Mouse (Mus musculus) E14TG2a.4 (cell line): ENCODE results near the gene Dspp.

Source experiments
- CTCF ChIP-seq: conservative IDR thresholded peaks from 2 replicates; pipeline ENCODE4 v1.5.1; 2014; ENCODE audit warnings: low read length
- POU5F1 ChIP-seq: IDR thresholded peaks from 2 replicates; pipeline ENCODE4 v1.6.1; 2014; ENCODE audit warnings: low read length, borderline replicate concordance

- TF ChIP-seq CTCF = no peak
- TF ChIP-seq POU5F1 = no peak
These were observed 53.8 kb downstream of the Dspp start for GRCm38 (mm10) chr5:104224299-104224698.
